ENCODE assay signal across 9 mouse cellular contexts in genomic region chr2:80579253-80579891, GRCm38 (mm10). TPM values are rescaled to one million over a fixed set of nuclear protein-coding genes. Genes with fewer than 3 reads are reported as not detected.
DNase-seq lines count a peak whose midpoint lies in the region; ATAC-seq and TF ChIP-seq lines count a peak whose summit lies in the region.
"Had no signal": no experiment of that assay in that cellular context is flagged by ENCODE, and none has a peak within 500 bp of the region (broad histone marks: within the 10 kb centered on the region; RNA-seq: fewer than 3 reads in every experiment).

No protein-coding gene starts in this region.

- peak overlapping the region; percentile 92 for H3K4me3 ChIP-seq in erythroblast, embryonic 14.5 days (replicated peaks)
- H3K4me3 ChIP-seq in CH12.LX (replicated peaks in 1 of 3; ENCODE audit: low read depth in 2 of 3, low read length in 2 of 3, poor library complexity in 1 of 3): no peak overlapping the region
- peak overlapping the region; percentile 93 for H3K4me3 ChIP-seq in midbrain, embryonic 10.5 days

- dilution Hi-C loops in CH12.LX (cut with MboI; ENCODE audit: extremely low pct_ligation_motif_present, extremely low pct_unique_long_range_greater_than_20kb, low sequenced_read_pairs): no loop called here

- in situ Hi-C loops in CH12.LX (cut with MboI; ENCODE audit: low pct_ligation_motif_present, low pct_unique_long_range_greater_than_20kb, low sequenced_read_pairs): no loop called here

- no peak overlapping the region for H3K9ac ChIP-seq in CH12.LX (ENCODE audit: insufficient read depth, low read depth)

- ATAC-seq in erythroblast, adult 5-6 weeks (replicated peaks; ENCODE audit: low FRiP score, poor library complexity, severe bottlenecking): no peak
- peak; percentile 68 to 86 for ATAC-seq in hematopoietic stem cell, adult 5-6 weeks (replicated peaks in 1 of 2; ENCODE audit: insufficient read depth in 1 of 2, low FRiP score in 2 of 2, low TSS enrichment in 1 of 2, low read depth in 1 of 2, poor library complexity in 2 of 2, severe bottlenecking in 2 of 2)
- ATAC-seq in cerebellum, adult (ENCODE audit: insufficient number of reproducible peaks, low FRiP score, low TSS enrichment): no peak

- DNase-seq in CH12.LX (ENCODE audit: extremely low read depth): peak; percentile 79
- no peak for DNase-seq in midbrain, embryonic 10.5 days (ENCODE audit: low spot score)
- DNase-seq in layer of hippocampus, postnatal 25 days (ENCODE audit: extremely low spot score in 1 of 2, low spot score in 1 of 2): no peak
- DNase-seq in adrenal gland, adult 8-10 months: no peak
- DNase-seq: lung, postnatal 10 days had no signal

- no peak overlapping the region for H3K27ac ChIP-seq in CH12.LX (ENCODE audit: insufficient read depth, low read depth)
- H3K27ac ChIP-seq in midbrain, embryonic 10.5 days (replicated peaks): no peak overlapping the region

- TF ChIP-seq CTCF in CH12.LX (conservative IDR thresholded peaks at IDR 0.05 in 1 of 2, IDR thresholded peaks at IDR 0.05 in 1 of 2; ENCODE audit: low read depth in 2 of 2, low read length in 2 of 2): no peak

- TF ChIP-seq RAD21 in CH12.LX (IDR thresholded peaks at IDR 0.05; ENCODE audit: low read depth, low read length): no peak

- no peak for TF ChIP-seq POLR2A in CH12.LX (IDR thresholded peaks at IDR 0.05; ENCODE audit: low read depth, low read length)

- peak; percentile 99 for TF ChIP-seq EP300 in CH12.LX (IDR thresholded peaks at IDR 0.05; ENCODE audit: low read length)

- H3K9me3 ChIP-seq in erythroblast, embryonic 14.5 days (ENCODE audit: control insufficient read depth, low read length): no peaks in the 10 kb centered on the region
- peaks cover 14% of the 10 kb centered on the region for H3K9me3 ChIP-seq in CH12.LX (replicated peaks; ENCODE audit: low read length)
- H3K9me3 ChIP-seq in midbrain, embryonic 10.5 days (replicated peaks): no peaks in the 10 kb centered on the region

- H3K36me3 ChIP-seq in erythroblast, embryonic 14.5 days (ENCODE audit: control insufficient read depth): peaks cover 3% of the 10 kb centered on the region; the same call in 1 of the 2 replicates
- no peaks in the 10 kb centered on the region for H3K36me3 ChIP-seq in CH12.LX (replicated peaks in 1 of 2; ENCODE audit: control insufficient read depth in 1 of 2, insufficient read depth in 1 of 2, low read length in 1 of 2)
- peaks cover 4% of the 10 kb centered on the region; the same call in 1 of the 2 replicates for H3K36me3 ChIP-seq in midbrain, embryonic 10.5 days

- H3K27me3 ChIP-seq in erythroblast, embryonic 14.5 days (ENCODE audit: control insufficient read depth): peaks cover 5% of the 10 kb centered on the region
- peaks cover 62% of the 10 kb centered on the region for H3K27me3 ChIP-seq in CH12.LX (replicated peaks)
- no peaks in the 10 kb centered on the region for H3K27me3 ChIP-seq in midbrain, embryonic 10.5 days (ENCODE audit: low read depth, poor library complexity, severe bottlenecking)

- H3K4me2 ChIP-seq in CH12.LX (ENCODE audit: insufficient read depth, low read depth, poor library complexity, severe bottlenecking): peak overlapping the region; percentile 51

- H3K79me2 ChIP-seq in CH12.LX (replicated peaks; ENCODE audit: control insufficient read depth, extremely low read depth, insufficient read depth, poor library complexity, severe bottlenecking): no peaks in the 10 kb centered on the region

- H3K4me1 ChIP-seq in erythroblast, embryonic 14.5 days (ENCODE audit: control insufficient read depth): peaks cover 25% of the 10 kb centered on the region
- H3K4me1 ChIP-seq in CH12.LX (ENCODE audit: control insufficient read depth in 1 of 2, insufficient read depth in 2 of 2): peaks cover 2 to 16% of the 10 kb centered on the region in 2 experiments; a peak in 3 of 4 replicates
- peaks cover 19% of the 10 kb centered on the region for H3K4me1 ChIP-seq in midbrain, embryonic 10.5 days

- 56% methylated on average over 6 of the region's 6 CpGs for WGBS in midbrain, embryonic 10.5 days

TF ChIP-seq in CH12.LX, 34 proteins besides CTCF, POLR2A, EP300 and RAD21 (continues in another document):
- TF ChIP-seq ZNF384 (IDR thresholded peaks at IDR 0.05; ENCODE audit: low read depth, low read length): no peak
- TF ChIP-seq MEF2A (IDR thresholded peaks at IDR 0.05; ENCODE audit: borderline replicate concordance, low read depth, low read length): peak; percentile 72
- no peak for TF ChIP-seq KAT2A (IDR thresholded peaks at IDR 0.05; ENCODE audit: insufficient replicate concordance, low read length)
- TF ChIP-seq ELF1 (IDR thresholded peaks at IDR 0.05; ENCODE audit: low read depth, low read length): no peak
- 0 out of 2 replicates have a peak, but pooled peaks have one; percentile 32 for TF ChIP-seq TBP (conservative IDR thresholded peaks at IDR 0.05; ENCODE audit: low read depth, low read length)
- peak; percentile 98 for TF ChIP-seq MAFK (IDR thresholded peaks at IDR 0.05; ENCODE audit: insufficient replicate concordance, low read length)
- no peak for TF ChIP-seq UBTF (IDR thresholded peaks at IDR 0.05; ENCODE audit: low read depth, low read length)
- TF ChIP-seq IRF4 (IDR thresholded peaks at IDR 0.05; ENCODE audit: low read depth, low read length): peak; percentile 98
- TF ChIP-seq RCOR1 (conservative IDR thresholded peaks at IDR 0.05; ENCODE audit: low read depth, low read length): peak; percentile 98; the same call in 1 of the 2 replicates
- no peak for TF ChIP-seq ZKSCAN1 (IDR thresholded peaks at IDR 0.05; ENCODE audit: borderline replicate concordance, low read depth, low read length)
- TF ChIP-seq JUND (conservative IDR thresholded peaks at IDR 0.05; ENCODE audit: low read depth, low read length): peak; percentile 86
- TF ChIP-seq MAZ (IDR thresholded peaks at IDR 0.05; ENCODE audit: low read depth, low read length): no peak
- no peak for TF ChIP-seq NELFE (IDR thresholded peaks at IDR 0.05; ENCODE audit: low read depth, low read length)
- no peak for TF ChIP-seq USF2 (conservative IDR thresholded peaks at IDR 0.05; ENCODE audit: low read depth, low read length)
- TF ChIP-seq POLR2AphosphoS2 (IDR thresholded peaks at IDR 0.05; ENCODE audit: low read depth, low read length): no peak
- TF ChIP-seq MYC (IDR thresholded peaks at IDR 0.05; ENCODE audit: low read depth, low read length): 0 out of 2 replicates have a peak, but pooled peaks have one; percentile 59
- peak; percentile 89 for TF ChIP-seq BHLHE40 (IDR thresholded peaks at IDR 0.05; ENCODE audit: low read depth, low read length)
- TF ChIP-seq PAX5 (IDR thresholded peaks at IDR 0.05; ENCODE audit: low read length): no peak
- TF ChIP-seq NRF1 (IDR thresholded peaks at IDR 0.05; ENCODE audit: low read depth, low read length): no peak
- TF ChIP-seq TCF12 (IDR thresholded peaks at IDR 0.05; ENCODE audit: low read depth, low read length): peak; percentile 32; the same call in 1 of the 2 replicates
- no peak for TF ChIP-seq SMC3 (IDR thresholded peaks at IDR 0.05; ENCODE audit: low read depth, low read length)
- TF ChIP-seq SIN3A (IDR thresholded peaks at IDR 0.05; ENCODE audit: low read length): no peak
- TF ChIP-seq MXI1 (IDR thresholded peaks at IDR 0.05; ENCODE audit: low read depth, low read length): no peak
- TF ChIP-seq GABPA (IDR thresholded peaks at IDR 0.05; ENCODE audit: insufficient replicate concordance, low read depth, low read length): no peak
- no peak; the same call in 1 of the 2 replicates for TF ChIP-seq CHD2 (IDR thresholded peaks at IDR 0.05; ENCODE audit: low read length)
- TF ChIP-seq USF1 (IDR thresholded peaks at IDR 0.05; ENCODE audit: low read depth, low read length): no peak
- no peak for TF ChIP-seq HCFC1 (IDR thresholded peaks at IDR 0.05; ENCODE audit: low read depth, low read length)
- no peak for TF ChIP-seq MAX (IDR thresholded peaks at IDR 0.05; ENCODE audit: low read length)

RNA-seq across cellular contexts. Expression of gene Nckap1, which starts 1.8 kb away (rescaled TPM):
- polyA plus RNA-seq in erythroblast, embryonic 14.5 days (2012): 0.08 TPM in 2 replicates
- 5.2 and 15.9 TPM in 2 replicates for total RNA-seq in erythroblast, adult 5-6 weeks (2015; ENCODE audit: low replicate concordance)
- 5.9 and 13.8 TPM in 2 replicates for total RNA-seq in erythroblast, adult 5-6 weeks (2017; ENCODE audit: low replicate concordance)
- total RNA-seq in CH12.LX (2012; rRNA removed) (3.9 and 4.2 TPM in 2 replicates), CH12.LX (2014; rRNA removed) (6.8 and 7.6 TPM in 2 replicates)
- polyA plus RNA-seq in CH12.LX (2012; ENCODE audit: insufficient read length, low read depth): 7.1 and 7.7 TPM in 2 replicates
- total RNA-seq in hematopoietic stem cell, adult 5-6 weeks (2017): 7.3 and 12.7 TPM in 2 replicates
- polyA plus RNA-seq in midbrain, embryonic 10.5 days (2016; fragmentation: Nextera tagmentation; extraction: Ambion mirVana): 59.9 and 65.0 TPM in 2 replicates
- total RNA-seq in layer of hippocampus, postnatal 25 days (2021): 100 to 1,000 TPM; 553 to 555 TPM
- 100 to 1,000 TPM; 140 to 206 (median 162) TPM for total RNA-seq in adrenal gland, adult 8-10 months (2022)

RNA-seq across cellular contexts. Expression of gene Dusp19, which starts 37.5 kb away (rescaled TPM):
- not detected in 2 replicates for polyA plus RNA-seq in erythroblast, embryonic 14.5 days (2012)
- total RNA-seq in erythroblast, adult 5-6 weeks (2015; ENCODE audit: low replicate concordance): 0.58 and 3.3 TPM in 2 replicates
- total RNA-seq in erythroblast, adult 5-6 weeks (2017; ENCODE audit: low replicate concordance): 1.4 TPM in 1 of 2 replicates, not detected in the other
- total RNA-seq in CH12.LX (2012; rRNA removed) (19.0 TPM in 2 replicates), CH12.LX (2014; rRNA removed) (27.3 and 29.8 TPM in 2 replicates)
- 22.7 and 23.1 TPM in 2 replicates for polyA plus RNA-seq in CH12.LX (2012; ENCODE audit: insufficient read length, low read depth)
- 5.9 and 14.4 TPM in 2 replicates for total RNA-seq in hematopoietic stem cell, adult 5-6 weeks (2017)
- 16.6 and 16.8 TPM in 2 replicates for polyA plus RNA-seq in midbrain, embryonic 10.5 days (2016; fragmentation: Nextera tagmentation; extraction: Ambion mirVana)
- total RNA-seq in layer of hippocampus, postnatal 25 days (2021): 10 to 100 TPM; 27.2 to 28.1 TPM
- total RNA-seq in adrenal gland, adult 8-10 months (2022): 10 to 100 TPM; 15.0 to 22.2 (median 16.1) TPM

RNA-seq across cellular contexts. Expression of gene Nup35, which starts 37.7 kb away (rescaled TPM):
- polyA plus RNA-seq in erythroblast, embryonic 14.5 days (2012): 0.15 and 0.17 TPM in 2 replicates
- 15.9 and 26.5 TPM in 2 replicates for total RNA-seq in erythroblast, adult 5-6 weeks (2015; ENCODE audit: low replicate concordance)
- total RNA-seq in erythroblast, adult 5-6 weeks (2017; ENCODE audit: low replicate concordance): 7.9 and 15.1 TPM in 2 replicates
- 37.9 and 51.0 TPM in 2 replicates for total RNA-seq in CH12.LX (2012; rRNA removed)
- 134 and 161 TPM in 2 replicates for total RNA-seq in CH12.LX (2014; rRNA removed)
- 49.0 and 53.2 TPM in 2 replicates for polyA plus RNA-seq in CH12.LX (2012; ENCODE audit: insufficient read length, low read depth)
- 31.3 and 37.9 TPM in 2 replicates for total RNA-seq in hematopoietic stem cell, adult 5-6 weeks (2017)
- 72.4 and 75.5 TPM in 2 replicates for polyA plus RNA-seq in midbrain, embryonic 10.5 days (2016; fragmentation: Nextera tagmentation; extraction: Ambion mirVana)
- total RNA-seq in layer of hippocampus, postnatal 25 days (2021): 10 to 100 TPM; 18.2 to 19.9 TPM
- 10 to 100 TPM; 18.8 to 32.7 (median 22.7) TPM for total RNA-seq in adrenal gland, adult 8-10 months (2022)

Comparison
In these comparisons a context has a peak if more than half of its experiments do, and no peak if none do; other contexts are left out.
1. H3K4me3 ChIP-seq: peak in erythroblast, embryonic 14.5 days (single experiment) and midbrain, embryonic 10.5 days (single experiment); none in CH12.LX (0 of 3).
2. ATAC-seq: peak in hematopoietic stem cell, adult 5-6 weeks (2 of 2); none in erythroblast, adult 5-6 weeks (single experiment) and cerebellum, adult (single experiment).
3. RNA of gene Nckap1, which starts 1.8 kb away (total RNA-seq): 553 to 555 TPM in layer of hippocampus, postnatal 25 days and 140 to 206 TPM in adrenal gland, adult 8-10 months; 5.2 to 15.9 TPM in erythroblast, adult 5-6 weeks, 7.3 to 12.7 TPM in hematopoietic stem cell, adult 5-6 weeks and 3.9 to 7.6 TPM in CH12.LX; every median in the first group is over 4 times any median in the second.